Mouse (Mus musculus): ENCODE measurements around the gene Kcnt1. TPM values are rescaled to one million over a fixed set of nuclear protein-coding genes. Genes with fewer than 3 reads are reported as not detected.

The Kcnt1 gene
- polyA plus RNA-seq, 1 experiment from 2014 or later: 2.2 TPM

GRCm38 (mm10) chr2:25919972-25920371 lies 56.4 kb downstream of the Kcnt1 start:
- 66% methylated on average over 3 of the region's 3 CpGs for WGBS
- H3K9ac ChIP-seq (ENCODE audit: low read length): no peak overlapping the region
- no peaks in the 10 kb centered on the region for H3K27me3 ChIP-seq (ENCODE audit: control insufficient read depth, insufficient read depth, low read length)
- no peak overlapping the region for H3K27ac ChIP-seq (ENCODE audit: low read depth, low read length)
- H3K4me1 ChIP-seq (ENCODE audit: control insufficient read depth, insufficient read depth, low read length): no peaks in the 10 kb centered on the region
- no peak overlapping the region for H3K4me3 ChIP-seq (ENCODE audit: low read depth, low read length)
- peaks cover 3% of the 10 kb centered on the region for H3K36me3 ChIP-seq (ENCODE audit: control insufficient read depth, insufficient read depth, low read length)
- no peaks in the 10 kb centered on the region for H3K9me3 ChIP-seq (ENCODE audit: control insufficient read depth, low read length)
- DNase-seq (ENCODE audit: low spot score) (no peak), ATAC-seq (ENCODE audit: insufficient read depth, low FRiP score, low TSS enrichment) (no peak)
- no peak overlapping the region for H3K4me2 ChIP-seq (ENCODE audit: low read depth)

GRCm38 (mm10) chr2:25923799-25924198 lies 60.3 kb downstream of the Kcnt1 start:
- Histone ChIP-seq H3K4me2 (ENCODE audit: low read depth) (no peak overlapping the region), H3K9ac (ENCODE audit: low read length) (no peak overlapping the region), H3K36me3 (ENCODE audit: control insufficient read depth, insufficient read depth, low read length) (peaks cover 3% of the 10 kb centered on the region), H3K4me3 (ENCODE audit: low read depth, low read length) (no peak overlapping the region), H3K27ac (ENCODE audit: low read depth, low read length) (no peak overlapping the region), H3K4me1 (ENCODE audit: control insufficient read depth, insufficient read depth, low read length) (no peaks in the 10 kb centered on the region), H3K9me3 (ENCODE audit: control insufficient read depth, low read length) (no peaks in the 10 kb centered on the region), H3K27me3 (ENCODE audit: control insufficient read depth, insufficient read depth, low read length) (no peaks in the 10 kb centered on the region)
- ATAC-seq (ENCODE audit: insufficient read depth, low FRiP score, low TSS enrichment): no peak
- no peak for DNase-seq (ENCODE audit: low spot score)
- WGBS: 81% methylated on average over 2 of the region's 2 CpGs

GRCm38 (mm10) chr2:25924934-25925333 lies 61.4 kb downstream of the Kcnt1 start:
- Histone ChIP-seq H3K4me2 (ENCODE audit: low read depth) (no peak overlapping the region), H3K36me3 (ENCODE audit: control insufficient read depth, insufficient read depth, low read length) (peaks cover 3% of the 10 kb centered on the region), H3K27me3 (ENCODE audit: control insufficient read depth, insufficient read depth, low read length) (no peaks in the 10 kb centered on the region), H3K4me3 (ENCODE audit: low read depth, low read length) (no peak overlapping the region), H3K9me3 (ENCODE audit: control insufficient read depth, low read length) (no peaks in the 10 kb centered on the region), H3K9ac (ENCODE audit: low read length) (no peak overlapping the region), H3K27ac (ENCODE audit: low read depth, low read length) (no peak overlapping the region), H3K4me1 (ENCODE audit: control insufficient read depth, insufficient read depth, low read length) (no peaks in the 10 kb centered on the region)
- 95% methylated on average over 4 of the region's 4 CpGs for WGBS
- DNase-seq (ENCODE audit: low spot score): no peak
- ATAC-seq (ENCODE audit: insufficient read depth, low FRiP score, low TSS enrichment): no peak

- H3K9me3 ChIP-seq (ENCODE audit: control insufficient read depth, low read length): no peaks in the 10 kb centered on the region
- H3K4me3 ChIP-seq (ENCODE audit: low read depth, low read length): no peak overlapping the region
- no peak for ATAC-seq (ENCODE audit: insufficient read depth, low FRiP score, low TSS enrichment)
- H3K27me3 ChIP-seq (ENCODE audit: control insufficient read depth, insufficient read depth, low read length): no peaks in the 10 kb centered on the region
- no peak for DNase-seq (ENCODE audit: low spot score)
- no peak overlapping the region for H3K4me2 ChIP-seq (ENCODE audit: low read depth)
- no peak overlapping the region for H3K9ac ChIP-seq (ENCODE audit: low read length)
- peaks cover 10% of the 10 kb centered on the region for H3K36me3 ChIP-seq (ENCODE audit: control insufficient read depth, insufficient read depth, low read length)
- H3K4me1 ChIP-seq (ENCODE audit: control insufficient read depth, insufficient read depth, low read length): no peaks in the 10 kb centered on the region
- WGBS: 91% methylated on average over 7 of the region's 7 CpGs
- no peak overlapping the region for H3K27ac ChIP-seq (ENCODE audit: low read depth, low read length)
Measured at GRCm38 (mm10) chr2:25927821-25928220, 64.3 kb downstream of the Kcnt1 start.

GRCm38 (mm10) chr2:25931249-25931859 lies 67.8 kb downstream of the Kcnt1 start:
- H3K27ac ChIP-seq (ENCODE audit: low read depth, low read length): no peak overlapping the region
- H3K4me3 ChIP-seq (ENCODE audit: low read depth, low read length): no peak overlapping the region
- H3K4me2 ChIP-seq (ENCODE audit: low read depth): no peak overlapping the region
- no peaks in the 10 kb centered on the region for H3K27me3 ChIP-seq (ENCODE audit: control insufficient read depth, insufficient read depth, low read length)
- 85% methylated on average over 6 of the region's 6 CpGs for WGBS
- H3K9ac ChIP-seq (ENCODE audit: low read length): no peak overlapping the region
- ATAC-seq (ENCODE audit: insufficient read depth, low FRiP score, low TSS enrichment) (no peak), DNase-seq (ENCODE audit: low spot score) (peak; percentile 40)
- no peaks in the 10 kb centered on the region for H3K4me1 ChIP-seq (ENCODE audit: control insufficient read depth, insufficient read depth, low read length)
- peaks cover 20% of the 10 kb centered on the region for H3K36me3 ChIP-seq (ENCODE audit: control insufficient read depth, insufficient read depth, low read length)
- H3K9me3 ChIP-seq (ENCODE audit: control insufficient read depth, low read length): no peaks in the 10 kb centered on the region

GRCm38 (mm10) chr2:25940503-25940902 lies 77.0 kb downstream of the Kcnt1 start:
- H3K9me3 ChIP-seq (ENCODE audit: control insufficient read depth, low read length): no peaks in the 10 kb centered on the region
- H3K4me3 ChIP-seq (ENCODE audit: low read depth, low read length): no peak overlapping the region
- DNase-seq (ENCODE audit: low spot score) (no peak), ATAC-seq (ENCODE audit: insufficient read depth, low FRiP score, low TSS enrichment) (no peak)
- peaks cover 16% of the 10 kb centered on the region for H3K36me3 ChIP-seq (ENCODE audit: control insufficient read depth, insufficient read depth, low read length)
- H3K4me1 ChIP-seq (ENCODE audit: control insufficient read depth, insufficient read depth, low read length): no peaks in the 10 kb centered on the region
- WGBS: 91% methylated on average over 6 of the region's 6 CpGs
- H3K27ac ChIP-seq (ENCODE audit: low read depth, low read length): no peak overlapping the region
- H3K9ac ChIP-seq (ENCODE audit: low read length): no peak overlapping the region
- no peaks in the 10 kb centered on the region for H3K27me3 ChIP-seq (ENCODE audit: control insufficient read depth, insufficient read depth, low read length)
- H3K4me2 ChIP-seq (ENCODE audit: low read depth): no peak overlapping the region

- no peaks in the 10 kb centered on the region for H3K9me3 ChIP-seq (ENCODE audit: control insufficient read depth, low read length)
- peaks cover 13% of the 10 kb centered on the region for H3K36me3 ChIP-seq (ENCODE audit: control insufficient read depth, insufficient read depth, low read length)
- no peak overlapping the region for H3K9ac ChIP-seq (ENCODE audit: low read length)
- no peak overlapping the region for H3K27ac ChIP-seq (ENCODE audit: low read depth, low read length)
- H3K4me1 ChIP-seq (ENCODE audit: control insufficient read depth, insufficient read depth, low read length): no peaks in the 10 kb centered on the region
- ATAC-seq (ENCODE audit: insufficient read depth, low FRiP score, low TSS enrichment) (no peak), DNase-seq (ENCODE audit: low spot score) (no peak)
- no peak overlapping the region for H3K4me2 ChIP-seq (ENCODE audit: low read depth)
- H3K27me3 ChIP-seq (ENCODE audit: control insufficient read depth, insufficient read depth, low read length): no peaks in the 10 kb centered on the region
- WGBS: 93% methylated on average over 2 of the region's 2 CpGs
- no peak overlapping the region for H3K4me3 ChIP-seq (ENCODE audit: low read depth, low read length)
Measured at GRCm38 (mm10) chr2:25943822-25944221, 80.3 kb downstream of the Kcnt1 start.

GRCm38 (mm10) chr2:25947950-25948349 lies 84.4 kb downstream of the Kcnt1 start:
- Histone ChIP-seq H3K4me1 (ENCODE audit: control insufficient read depth, insufficient read depth, low read length) (no peaks in the 10 kb centered on the region), H3K27ac (ENCODE audit: low read depth, low read length) (no peak overlapping the region), H3K4me2 (ENCODE audit: low read depth) (no peak overlapping the region), H3K36me3 (ENCODE audit: control insufficient read depth, insufficient read depth, low read length) (peaks cover 11% of the 10 kb centered on the region), H3K27me3 (ENCODE audit: control insufficient read depth, insufficient read depth, low read length) (no peaks in the 10 kb centered on the region), H3K9ac (ENCODE audit: low read length) (no peak overlapping the region), H3K4me3 (ENCODE audit: low read depth, low read length) (no peak overlapping the region), H3K9me3 (ENCODE audit: control insufficient read depth, low read length) (no peaks in the 10 kb centered on the region)
- ATAC-seq (ENCODE audit: insufficient read depth, low FRiP score, low TSS enrichment): no peak
- 88% methylated on average over 3 of the region's 3 CpGs for WGBS
- DNase-seq (ENCODE audit: low spot score): no peak

GRCm38 (mm10) chr2:25949291-25949690 lies 85.8 kb downstream of the Kcnt1 start:
- Histone ChIP-seq H3K36me3 (ENCODE audit: control insufficient read depth, insufficient read depth, low read length) (peaks cover 6% of the 10 kb centered on the region; the same call in 1 of the 2 replicates), H3K27ac (ENCODE audit: low read depth, low read length) (no peak overlapping the region), H3K27me3 (ENCODE audit: control insufficient read depth, insufficient read depth, low read length) (no peaks in the 10 kb centered on the region), H3K4me3 (ENCODE audit: low read depth, low read length) (no peak overlapping the region), H3K9me3 (ENCODE audit: control insufficient read depth, low read length) (no peaks in the 10 kb centered on the region), H3K4me1 (ENCODE audit: control insufficient read depth, insufficient read depth, low read length) (no peaks in the 10 kb centered on the region), H3K9ac (ENCODE audit: low read length) (no peak overlapping the region), H3K4me2 (ENCODE audit: low read depth) (no peak overlapping the region)
- 96% methylated on average over 3 of the region's 3 CpGs for WGBS
- ATAC-seq (ENCODE audit: insufficient read depth, low FRiP score, low TSS enrichment) (no peak), DNase-seq (ENCODE audit: low spot score) (no peak)

Measured in neural tube, embryonic 11.5 days (tissue).